8 mouse cellular contexts compared by ENCODE assay signal in genomic region chr14:18331693-18332131, GRCm38 (mm10). TPM values are rescaled to one million over a fixed set of nuclear protein-coding genes. Genes with fewer than 3 reads are reported as not detected.
A peak's percentile ranks its signal among the peaks of the same experiment; 100 is the strongest.
DNase-seq lines count a peak whose midpoint lies in the region; ATAC-seq and TF ChIP-seq lines count a peak whose summit lies in the region.

Gene Ube2e1, minus strand, starts transcription at chr14:18331859.

- H3K4me2 ChIP-seq in embryonic facial prominence, embryonic 12.5 days (replicated peaks) = peak within 1 kb of the TSS; percentile 63
- peak within 1 kb of the TSS; percentile 76 for H3K4me2 ChIP-seq in limb, embryonic 15.5 days
- peak within 1 kb of the TSS; percentile 86 for H3K4me2 ChIP-seq in midbrain, postnatal 0 days (ENCODE audit: low read depth, low read length, poor library complexity, severe bottlenecking)

- peak within 1 kb of the TSS; percentile 83 for H3K27ac ChIP-seq in embryonic facial prominence, embryonic 12.5 days
- H3K27ac ChIP-seq in limb, embryonic 15.5 days = peak within 1 kb of the TSS; percentile 89
- peak within 1 kb of the TSS; percentile 90 for H3K27ac ChIP-seq in midbrain, postnatal 0 days (ENCODE audit: low read depth, low read length)

- ATAC-seq in embryonic facial prominence, embryonic 12.5 days (ENCODE audit: insufficient number of reproducible peaks, insufficient read depth, low FRiP score, low TSS enrichment) = peak; percentile 90
- ATAC-seq in limb, embryonic 15.5 days (ENCODE audit: insufficient number of reproducible peaks, low FRiP score, low TSS enrichment, low read depth) = peak; percentile 78
- peak; percentile 90 for ATAC-seq in midbrain, postnatal 0 days (ENCODE audit: low FRiP score)

- H3K9ac ChIP-seq in embryonic facial prominence, embryonic 12.5 days = peak within 1 kb of the TSS; percentile 97
- H3K9ac ChIP-seq in limb, embryonic 15.5 days = peak within 1 kb of the TSS; percentile 93
- H3K9ac ChIP-seq in midbrain, postnatal 0 days (replicated peaks; ENCODE audit: low read length, poor library complexity, severe bottlenecking) = peak within 1 kb of the TSS; percentile 97

- TF ChIP-seq CTCF in midbrain, postnatal 0 days (IDR thresholded peaks at IDR 0.05) = no peak

- no peaks in the 10 kb centered on the region; the same call in 1 of the 2 replicates for H3K36me3 ChIP-seq in embryonic facial prominence, embryonic 12.5 days
- 0 out of 2 replicates have a peak, but pooled peaks cover 3% of the 10 kb centered on the region for H3K36me3 ChIP-seq in limb, embryonic 15.5 days
- H3K36me3 ChIP-seq in midbrain, postnatal 0 days (ENCODE audit: insufficient read depth, low read length) = no peaks in the 10 kb centered on the region

- H3K4me1 ChIP-seq in embryonic facial prominence, embryonic 12.5 days = peaks cover 20% of the 10 kb centered on the region
- H3K4me1 ChIP-seq in limb, embryonic 15.5 days = peaks cover 22% of the 10 kb centered on the region
- H3K4me1 ChIP-seq in midbrain, postnatal 0 days (ENCODE audit: insufficient read depth, low read length) = peaks cover 9% of the 10 kb centered on the region; the same call in 1 of the 2 replicates

- H3K27me3 ChIP-seq in embryonic facial prominence, embryonic 12.5 days = no peaks in the 10 kb centered on the region
- no peaks in the 10 kb centered on the region for H3K27me3 ChIP-seq in limb, embryonic 15.5 days
- no peaks in the 10 kb centered on the region for H3K27me3 ChIP-seq in midbrain, postnatal 0 days (ENCODE audit: insufficient read depth, low read length)

- H3K4me3 ChIP-seq in embryonic facial prominence, embryonic 12.5 days = peak within 1 kb of the TSS; percentile 93
- H3K4me3 ChIP-seq in limb, embryonic 15.5 days = peak within 1 kb of the TSS; percentile 88
- peak within 1 kb of the TSS; percentile 84 for H3K4me3 ChIP-seq in midbrain, postnatal 0 days (ENCODE audit: low read depth, low read length)

- no peaks in the 10 kb centered on the region for H3K9me3 ChIP-seq in embryonic facial prominence, embryonic 12.5 days
- H3K9me3 ChIP-seq in limb, embryonic 15.5 days = no peaks in the 10 kb centered on the region
- H3K9me3 ChIP-seq in midbrain, postnatal 0 days (ENCODE audit: low read length) = no peaks in the 10 kb centered on the region

- peak; percentile 72 for DNase-seq in 3134 (ENCODE audit: extremely low read depth, insufficient read length, low spot score)
- DNase-seq in adrenal gland, postnatal 10 days = peak; percentile 85
- peak; percentile 72 for DNase-seq in heart, adult 8-10 months (ENCODE audit: low spot score)
- DNase-seq in kidney, adult 9 months = peak; percentile 85
- DNase-seq in midbrain, postnatal 0 days (ENCODE audit: low spot score) = peak; percentile 72
- peak; percentile 52 to 72 for DNase-seq in spleen, postnatal 10 days (ENCODE audit: low spot score in 2 of 2)

- under 1% methylated on average over 31 of the region's 39 CpGs for WGBS in embryonic facial prominence, embryonic 12.5 days
- WGBS in limb, embryonic 15.5 days = under 1% methylated on average over 26 of the region's 39 CpGs
- WGBS in midbrain, postnatal 0 days = 1% methylated on average over 29 of the region's 39 CpGs

RNA-seq across cellular contexts. Expression of gene Ube2e1, which starts in this region (rescaled TPM):
- total RNA-seq in adrenal gland, postnatal 10 days (2021) = 10 to 100 TPM; 58.5 to 66.7 TPM
- polyA plus RNA-seq in embryonic facial prominence, embryonic 12.5 days (2016; fragmentation: Nextera tagmentation; extraction: Ambion mirVana) = 156 and 157 TPM in 2 replicates
- 10 to 100 TPM; 37.6 to 46.9 (median 40.8) TPM for total RNA-seq in heart, adult 8-10 months (2022)
- polyA plus RNA-seq in limb, embryonic 15.5 days (2015; fragmentation: Nextera tagmentation; extraction: Ambion mirVana) = 145 and 153 TPM in 2 replicates
- 45.1 and 45.7 TPM in 2 replicates for total RNA-seq in midbrain, postnatal 0 days (2014; rRNA removed)
- polyA plus RNA-seq in midbrain, postnatal 0 days (2015; fragmentation: Nextera tagmentation; extraction: Ambion mirVana) = 152 TPM in 2 replicates

Comparison
In these comparisons a context has a peak if more than half of its experiments do, and no peak if none do; other contexts are left out.
1. Peak in every context shown above with its lines: DNase-seq, ATAC-seq, H3K4me3 ChIP-seq and H3K27ac ChIP-seq.